8 mouse cellular contexts compared by ENCODE assay signal in the genomic region with DNA sequence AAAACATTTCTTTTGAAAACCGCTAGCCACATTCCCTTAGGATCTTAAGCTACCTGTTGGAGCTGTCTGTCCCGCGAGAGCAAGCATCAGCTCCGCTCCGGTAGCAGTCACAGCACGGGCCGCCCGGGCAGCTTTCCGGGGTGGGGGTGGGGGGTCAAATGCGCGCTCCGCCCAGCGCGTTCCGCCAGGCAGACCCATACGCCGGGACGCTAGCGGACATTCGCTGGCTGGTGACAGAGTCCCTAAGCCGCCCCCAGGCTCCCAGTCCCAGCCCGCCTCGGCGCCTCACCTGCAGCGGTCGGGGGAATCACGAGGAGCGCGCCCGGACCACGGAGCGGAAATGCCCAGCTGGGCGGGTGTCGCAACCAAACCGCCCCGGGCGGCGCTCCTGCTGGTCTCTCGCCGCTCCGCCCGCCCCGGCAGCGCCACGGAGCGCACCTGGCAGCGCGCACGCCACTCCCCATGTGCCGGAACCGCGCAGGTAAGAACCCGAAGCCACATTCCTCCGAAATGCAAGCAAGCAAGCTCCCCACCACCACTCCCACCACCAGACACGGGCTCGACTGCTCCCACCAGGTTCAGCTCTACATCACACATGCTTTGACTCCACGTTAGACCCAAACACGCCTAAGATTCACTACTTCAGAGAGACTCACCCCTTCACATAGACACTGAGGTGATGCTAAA. TPM values are rescaled to one million over a fixed set of nuclear protein-coding genes. Genes with fewer than 3 reads are reported as not detected.
A peak's percentile ranks its signal among the peaks of the same experiment; 100 is the strongest.
DNase-seq lines count a peak whose midpoint lies in the region; ATAC-seq lines count a peak whose summit lies in the region.

No protein-coding gene starts in this region.

- H3K4me2 ChIP-seq in heart, embryonic 11.5 days: peak overlapping the region; percentile 80
- H3K4me2 ChIP-seq in kidney, embryonic 15.5 days: peak overlapping the region; percentile 95
- H3K4me2 ChIP-seq in liver, embryonic 12.5 days: peak overlapping the region; percentile 89

- H3K4me1 ChIP-seq in heart, embryonic 11.5 days (ENCODE audit: control insufficient read depth, insufficient read depth, low read length): no peaks in the 10 kb centered on the region
- H3K4me1 ChIP-seq in kidney, embryonic 15.5 days: peaks cover 8% of the 10 kb centered on the region; the same call in 1 of the 2 replicates
- peaks cover 7% of the 10 kb centered on the region; the same call in 1 of the 2 replicates for H3K4me1 ChIP-seq in liver, embryonic 12.5 days

- H3K36me3 ChIP-seq in heart, embryonic 11.5 days (ENCODE audit: control insufficient read depth, insufficient read depth, low read length): no peaks in the 10 kb centered on the region
- no peaks in the 10 kb centered on the region for H3K36me3 ChIP-seq in kidney, embryonic 15.5 days
- H3K36me3 ChIP-seq in liver, embryonic 12.5 days: no peaks in the 10 kb centered on the region
- H3K36me3 ChIP-seq in splenic B cell, adult 2 months (ENCODE audit: control insufficient read depth, insufficient read depth, low read length, poor library complexity, severe bottlenecking): 0 out of 2 replicates have a peak, but pooled peaks cover 2% of the 10 kb centered on the region

- H3K9me3 ChIP-seq in heart, embryonic 11.5 days (replicated peaks; ENCODE audit: control insufficient read depth, low read length): no peaks in the 10 kb centered on the region
- 0 out of 2 replicates have a peak, but pooled peaks cover 4% of the 10 kb centered on the region for H3K9me3 ChIP-seq in kidney, embryonic 15.5 days (replicated peaks)
- H3K9me3 ChIP-seq in liver, embryonic 12.5 days (replicated peaks): no peaks in the 10 kb centered on the region

- no peak overlapping the region for H3K27ac ChIP-seq in heart, embryonic 11.5 days (ENCODE audit: low read depth, low read length)
- peak overlapping the region; percentile 54; the same call in 1 of the 2 replicates for H3K27ac ChIP-seq in kidney, embryonic 15.5 days
- H3K27ac ChIP-seq in liver, embryonic 12.5 days: peak overlapping the region; percentile 63; the same call in 1 of the 2 replicates

- H3K9ac ChIP-seq in heart, embryonic 11.5 days (ENCODE audit: low read depth, low read length): peak overlapping the region; percentile 83
- peak overlapping the region; percentile 62 for H3K9ac ChIP-seq in kidney, embryonic 15.5 days
- peak overlapping the region; percentile 73 for H3K9ac ChIP-seq in liver, embryonic 12.5 days

- H3K4me3 ChIP-seq in heart, embryonic 11.5 days (ENCODE audit: low read depth, low read length): peak overlapping the region; percentile 76
- peak overlapping the region; percentile 69 for H3K4me3 ChIP-seq in kidney, embryonic 15.5 days (replicated peaks)
- peak overlapping the region; percentile 74 for H3K4me3 ChIP-seq in liver, embryonic 12.5 days

- H3K27me3 ChIP-seq in heart, embryonic 11.5 days (ENCODE audit: control insufficient read depth, insufficient read depth, low read length): no peaks in the 10 kb centered on the region
- H3K27me3 ChIP-seq in kidney, embryonic 15.5 days: no peaks in the 10 kb centered on the region
- no peaks in the 10 kb centered on the region; the same call in 1 of the 2 replicates for H3K27me3 ChIP-seq in liver, embryonic 12.5 days (replicated peaks)
- no peaks in the 10 kb centered on the region; the same call in 1 of the 2 replicates for H3K27me3 ChIP-seq in splenic B cell, adult 2 months (ENCODE audit: control insufficient read depth, insufficient read depth, low read length, poor library complexity, severe bottlenecking)

- peak; percentile 67; the same call in 1 of the 2 replicates for ATAC-seq in erythroblast, adult 5-6 weeks (replicated peaks; ENCODE audit: low FRiP score, poor library complexity, severe bottlenecking)
- ATAC-seq in heart, embryonic 11.5 days (replicated peaks; ENCODE audit: insufficient number of reproducible peaks, low FRiP score, low TSS enrichment): peak; percentile 80
- peak; percentile 92 for ATAC-seq in kidney, embryonic 15.5 days (replicated peaks; ENCODE audit: low FRiP score)
- ATAC-seq in liver, embryonic 12.5 days: peak; percentile 88

- WGBS in heart, embryonic 11.5 days (ENCODE audit: insufficient replicate concordance): under 1% methylated on average over 58 of the region's 58 CpGs
- WGBS in kidney, embryonic 15.5 days: under 1% methylated on average over 58 of the region's 58 CpGs
- under 1% methylated on average over 57 of the region's 58 CpGs for WGBS in liver, embryonic 12.5 days (ENCODE audit: insufficient replicate concordance)

- DNase-seq in CD4-positive, CD25-positive, alpha-beta regulatory T cell, adult 2 months (ENCODE audit: low read depth, low spot score): peak; percentile 79
- DNase-seq in brain, adult 2 months (ENCODE audit: low read depth, low spot score): peak; percentile 81
- peak; percentile 54 to 63 for DNase-seq in natural killer cell, adult 2 months (ENCODE audit: low spot score in 2 of 2)
- DNase-seq in splenic B cell, adult 2 months (ENCODE audit: low read depth, low spot score): peak; percentile 73

RNA-seq across cellular contexts. Expression of a gene that starts 0.6 kb away (rescaled TPM):
- 2.5 and 4.6 TPM in 2 replicates for total RNA-seq in erythroblast, adult 5-6 weeks (2015; ENCODE audit: low replicate concordance)
- 3.6 TPM in 1 of 2 replicates, not detected in the other for total RNA-seq in erythroblast, adult 5-6 weeks (2017; ENCODE audit: low replicate concordance)
- 11.6 and 15.0 TPM in 2 replicates for polyA plus RNA-seq in heart, embryonic 11.5 days (2014; fragmentation: Nextera tagmentation; extraction: Ambion mirVana)
- polyA plus RNA-seq in kidney, embryonic 15.5 days (2015; fragmentation: Nextera tagmentation; extraction: Ambion mirVana): 17.0 and 17.3 TPM in 2 replicates
- polyA plus RNA-seq in liver, embryonic 12.5 days (2016; fragmentation: Nextera tagmentation; extraction: Ambion mirVana): 14.3 and 16.1 TPM in 2 replicates
